Mouse (Mus musculus) liver, adult 2 months (tissue): Measurements from ENCODE around the gene Anapc11. TPM values are rescaled to one million over a fixed set of nuclear protein-coding genes. Genes with fewer than 3 reads are reported as not detected.

Source experiments
- DNase-seq: peaks from one replicate; pipeline ENCODE4 v3.0.0-alpha.2; 2011; ENCODE audit warnings: low read depth, low spot score; ENCODE audit errors: extremely low read depth
- H3K27ac ChIP-seq: fragments of 200-500 bp; replicated peaks from 2 replicates; pipeline ENCODE4 v1.5.1; 2012; ENCODE audit warnings: low read depth, mild to moderate bottlenecking, control low read depth, inconsistent platforms, low read length; ENCODE audit not compliant: insufficient read depth
- H3K27me3 ChIP-seq: fragments of 200-500 bp; 2 replicates; pipeline ENCODE4 v1.6.1; 2012; ENCODE audit warnings: mild to moderate bottlenecking, moderate library complexity, low read length, inconsistent platforms; ENCODE audit not compliant: control insufficient read depth, insufficient read depth
- H3K36me3 ChIP-seq: fragments of 200-500 bp; 2 replicates; pipeline ENCODE4 v1.6.1; 2012; ENCODE audit warnings: low read length, inconsistent platforms; ENCODE audit not compliant: control insufficient read depth, insufficient read depth
- H3K4me1 ChIP-seq: fragments of 200-500 bp; 2 replicates; pipeline ENCODE4 v1.6.1; 2011; ENCODE audit warnings: low read length; ENCODE audit not compliant: control insufficient read depth, insufficient read depth
- H3K4me3 ChIP-seq: fragments of 200-500 bp; 2 replicates; pipeline ENCODE4 v1.5.1; 2011; ENCODE audit warnings: low read depth, mild to moderate bottlenecking, control low read depth, low read length, moderate library complexity; ENCODE audit not compliant: insufficient read depth
- H3K79me2 ChIP-seq: fragments of 200-500 bp; 2 replicates; pipeline ENCODE4 v1.6.1; 2012; ENCODE audit warnings: inconsistent platforms, mild to moderate bottlenecking, low read length, moderate library complexity; ENCODE audit not compliant: control insufficient read depth, insufficient read depth
- H3K9ac ChIP-seq: fragments of 200-500 bp; 2 replicates; pipeline ENCODE4 v1.6.1; 2012; ENCODE audit warnings: low read depth, mild to moderate bottlenecking, control low read depth, inconsistent platforms, low read length
- CTCF ChIP-seq: fragments of 200-500 bp; IDR thresholded peaks from 2 replicates; pipeline ENCODE4 v1.5.1; 2011; ENCODE audit warnings: low read depth, low read length, control low read depth
- POLR2A ChIP-seq: fragments of 200-500 bp; IDR thresholded peaks from 2 replicates; pipeline ENCODE4 v1.6.1; 2011; ENCODE audit warnings: low read length, control low read depth; ENCODE audit not compliant: insufficient read depth; ENCODE audit errors: extremely low read depth
- whole genome bisulfite sequencing: fragments of 180-500 bp; shearing (Covaris S2); methylation state at CpG from one replicate; pipeline ENCODE4 v1.1.7; 2018; 5-methylcytosine and 5-hydroxymethylcytosine counted together
- polyA plus RNA-seq: library from polyadenylated mRNA; depleted of rRNA; stranded (reverse); fragments of >200 nt; gene quantifications from 2 replicates; pipeline ENCODE4 v1.2.3, GENCODE M21; 2012
- total RNA-seq: library from RNA; depleted of rRNA; stranded (reverse); fragments of >200 nt; gene quantifications from 2 replicates; pipeline ENCODE4 v1.2.3, GENCODE M21; 2014

Gene Anapc11
- total and polyA plus RNA-seq, 2 experiments: 8.9 to 57.0 TPM

- peaks cover 31% of the 10 kb centered on the region for H3K4me1 ChIP-seq
- peak overlapping the region; percentile 98 for H3K9ac ChIP-seq
- peak overlapping the region; percentile 90 for H3K27ac ChIP-seq
- H3K79me2 ChIP-seq: peaks cover 7% of the 10 kb centered on the region; the same call in 1 of the 2 replicates
- 6% methylated on average over 4 of the region's 4 CpGs for WGBS
- peak overlapping the region; percentile 84 for H3K4me3 ChIP-seq
- H3K27me3 ChIP-seq: no peaks in the 10 kb centered on the region
- TF ChIP-seq CTCF (no peak), POLR2A (no peak)
- peak; percentile 41 for DNase-seq
- H3K36me3 ChIP-seq: no peaks in the 10 kb centered on the region
Measured at GRCm38 (mm10) chr11:120631726-120632448, 33.7 kb downstream of the Anapc11 start.

GRCm38 (mm10) chr11:120632559-120633519, 34.6 kb downstream of the Anapc11 start:
- Histone ChIP-seq H3K9ac (peak overlapping the region; percentile 98), H3K27me3 (no peaks in the 10 kb centered on the region), H3K79me2 (peaks cover 7% of the 10 kb centered on the region; the same call in 1 of the 2 replicates), H3K36me3 (no peaks in the 10 kb centered on the region), H3K4me1 (peaks cover 27% of the 10 kb centered on the region), H3K27ac (peak overlapping the region; percentile 90), H3K4me3 (peak overlapping the region; percentile 84)
- WGBS: 1% methylated on average over 114 of the region's 116 CpGs
- TF ChIP-seq POLR2A (0 out of 2 replicates have a peak, but pooled peaks have one; percentile 40), CTCF (no peak)
- peak; percentile 83 for DNase-seq

- Histone ChIP-seq H3K4me3 (peak within 1 kb of the TSS; percentile 84), H3K4me1 (peaks cover 22% of the 10 kb centered on the region), H3K27ac (peak within 1 kb of the TSS; percentile 90), H3K79me2 (peaks cover 6% of the 10 kb centered on the region; the same call in 1 of the 2 replicates), H3K27me3 (no peaks in the 10 kb centered on the region), H3K36me3 (no peaks in the 10 kb centered on the region), H3K9ac (peak within 1 kb of the TSS; percentile 98)
- TF ChIP-seq CTCF: no peak
- peak; percentile 60; the same call in 1 of the 2 replicates for TF ChIP-seq POLR2A
- WGBS: 10% methylated on average over 56 of the region's 58 CpGs
- peak; percentile 83 for DNase-seq
Measured at GRCm38 (mm10) chr11:120633520-120634343, 35.5 kb downstream of the Anapc11 start, which contains the start of gene Mafg. TSS of gene Mafg (minus strand) at chr11:120633600.

GRCm38 (mm10) chr11:120634810-120635209, 36.6 kb downstream of the Anapc11 start:
- peaks cover 15% of the 10 kb centered on the region for H3K4me1 ChIP-seq
- H3K27ac ChIP-seq: no peak overlapping the region
- H3K27me3 ChIP-seq: no peaks in the 10 kb centered on the region
- 91% methylated on average over 5 of the region's 5 CpGs for WGBS
- peaks cover 4% of the 10 kb centered on the region; the same call in 1 of the 2 replicates for H3K79me2 ChIP-seq
- no peak overlapping the region for H3K4me3 ChIP-seq
- DNase-seq: no peak
- no peaks in the 10 kb centered on the region for H3K36me3 ChIP-seq
- TF ChIP-seq CTCF (no peak), POLR2A (no peak)
- H3K9ac ChIP-seq: no peak overlapping the region

GRCm38 (mm10) chr11:120641255-120641654, 43.0 kb downstream of the Anapc11 start:
- no peaks in the 10 kb centered on the region for H3K36me3 ChIP-seq
- no peak overlapping the region for H3K27ac ChIP-seq
- no peak overlapping the region for H3K9ac ChIP-seq
- 85% methylated on average over 9 of the region's 9 CpGs for WGBS
- no peak for TF ChIP-seq CTCF
- no peak for TF ChIP-seq POLR2A
- no peaks in the 10 kb centered on the region for H3K27me3 ChIP-seq
- no peaks in the 10 kb centered on the region for H3K79me2 ChIP-seq
- no peak overlapping the region for H3K4me3 ChIP-seq
- no peak for DNase-seq
- H3K4me1 ChIP-seq: peaks cover 5% of the 10 kb centered on the region; the same call in 1 of the 2 replicates
